Mouse (Mus musculus) myocyte (in vitro differentiated cells): ENCODE data around the gene Mcat.

ENCODE experiments used
- CEBPB ChIP-seq: IDR thresholded peaks from 2 replicates; pipeline ENCODE4 v1.6.1; 2011; ENCODE audit warnings: mild to moderate bottlenecking, moderate library complexity; ENCODE audit not compliant: poor library complexity, insufficient read depth, severe bottlenecking
- E2F4 ChIP-seq: IDR thresholded peaks from one replicate; pipeline ENCODE4 v1.6.1; 2011; ENCODE audit warnings: mild to moderate bottlenecking, control low read depth, moderate library complexity; ENCODE audit not compliant: insufficient read depth
- MAX ChIP-seq: IDR thresholded peaks from one replicate; pipeline ENCODE4 v1.6.1; 2011; ENCODE audit warnings: low read depth, mild to moderate bottlenecking, control low read depth
- MYOD1 ChIP-seq, 3 experiments: IDR thresholded peaks; one replicate each; pipeline ENCODE4 v1.6.1; 2011; ENCODE audit warnings: control low read depth in 2 of 3, low read depth in 2 of 3, mild to moderate bottlenecking in 2 of 3, moderate library complexity in 1 of 3; ENCODE audit not compliant: insufficient read length in 2 of 3, control insufficient read depth in 1 of 3
- MYOG ChIP-seq, 3 experiments: IDR thresholded peaks; one replicate each; pipeline ENCODE4 v1.6.1; 2011; ENCODE audit warnings: control low read depth in 2 of 3, low read depth in 2 of 3, mild to moderate bottlenecking in 2 of 3; ENCODE audit not compliant: insufficient read length in 2 of 3, control insufficient read depth in 1 of 3, insufficient read depth in 1 of 3
- POLR2A ChIP-seq: IDR thresholded peaks from one replicate; pipeline ENCODE4 v1.6.1; 2011; ENCODE audit warnings: low read depth, mild to moderate bottlenecking, control low read depth, moderate library complexity; ENCODE audit not compliant: insufficient read length
- POLR2AphosphoS2 ChIP-seq: IDR thresholded peaks from one replicate; pipeline ENCODE4 v1.6.1; 2011; ENCODE audit warnings: low read depth, control low read depth; ENCODE audit not compliant: insufficient read length
- REST ChIP-seq: IDR thresholded peaks from one replicate; pipeline ENCODE4 v1.6.1; 2011; ENCODE audit warnings: mild to moderate bottlenecking, control low read depth, moderate library complexity; ENCODE audit not compliant: insufficient read depth, insufficient read length
- TCF12 ChIP-seq: IDR thresholded peaks from one replicate; pipeline ENCODE4 v1.6.1; 2011; ENCODE audit warnings: mild to moderate bottlenecking, control low read depth; ENCODE audit not compliant: poor library complexity, insufficient read depth, severe bottlenecking
- TCF3 ChIP-seq: IDR thresholded peaks from one replicate; pipeline ENCODE4 v1.6.1; 2011; ENCODE audit warnings: low read depth, control low read depth; ENCODE audit not compliant: insufficient read length
- USF1 ChIP-seq: IDR thresholded peaks from one replicate; pipeline ENCODE4 v1.6.1; 2011; ENCODE audit warnings: low read depth, mild to moderate bottlenecking, control low read depth, moderate library complexity

- peak in 1 of 3 experiments; percentile 53 for TF ChIP-seq MYOD1 (IDR thresholded peaks at IDR 0.05; ENCODE audit: control insufficient read depth in 1 of 3, insufficient read length in 2 of 3, low read depth in 2 of 3)
- no peak for TF ChIP-seq MAX
- TF ChIP-seq REST: no peak
- TF ChIP-seq POLR2AphosphoS2: no peak
- TF ChIP-seq TCF12: no peak
- no peak for TF ChIP-seq USF1
- no peak for TF ChIP-seq CEBPB
- TF ChIP-seq MYOG (IDR thresholded peaks at IDR 0.05; ENCODE audit: control insufficient read depth in 1 of 3, insufficient read depth in 1 of 3, insufficient read length in 2 of 3, low read depth in 2 of 3): peak in 2 of 3 experiments; percentile 6 to 40
- no peak for TF ChIP-seq POLR2A
- no peak for TF ChIP-seq TCF3
- no peak for TF ChIP-seq E2F4
Measured at GRCm38 (mm10) chr15:83607115-83607802, 43.7 kb upstream of the Mcat start.
